Mouse (Mus musculus): ENCODE measurements around the gene Ptprn2. TPM values are rescaled to one million over a fixed set of nuclear protein-coding genes. Genes with fewer than 3 reads are reported as not detected.

Ptprn2 gene
- polyA plus RNA-seq, 1 experiment: 0.40 TPM

- Histone ChIP-seq H3K27me3 (ENCODE audit: control insufficient read depth, insufficient read depth, low read length) (no peaks in the 10 kb centered on the region), H3K27ac (ENCODE audit: control insufficient read depth, insufficient read depth, low read depth, low read length) (no peak overlapping the region), H3K4me1 (ENCODE audit: control insufficient read depth, insufficient read depth, low read length) (no peaks in the 10 kb centered on the region), H3K4me3 (ENCODE audit: control insufficient read depth, low read depth, low read length) (no peak overlapping the region), H3K36me3 (ENCODE audit: control insufficient read depth, insufficient read depth, low read length) (no peaks in the 10 kb centered on the region)
- TF ChIP-seq CTCF (IDR thresholded peaks at IDR 0.05; ENCODE audit: control insufficient read depth, insufficient read depth, insufficient replicate concordance, low read depth, low read length) (no peak), POLR2A (IDR thresholded peaks at IDR 0.05; ENCODE audit: control insufficient read depth, low read depth, low read length) (no peak)
Measured at GRCm38 (mm10) chr12:117041409-117041808, 555.9 kb downstream of the Ptprn2 start.

DNA sequence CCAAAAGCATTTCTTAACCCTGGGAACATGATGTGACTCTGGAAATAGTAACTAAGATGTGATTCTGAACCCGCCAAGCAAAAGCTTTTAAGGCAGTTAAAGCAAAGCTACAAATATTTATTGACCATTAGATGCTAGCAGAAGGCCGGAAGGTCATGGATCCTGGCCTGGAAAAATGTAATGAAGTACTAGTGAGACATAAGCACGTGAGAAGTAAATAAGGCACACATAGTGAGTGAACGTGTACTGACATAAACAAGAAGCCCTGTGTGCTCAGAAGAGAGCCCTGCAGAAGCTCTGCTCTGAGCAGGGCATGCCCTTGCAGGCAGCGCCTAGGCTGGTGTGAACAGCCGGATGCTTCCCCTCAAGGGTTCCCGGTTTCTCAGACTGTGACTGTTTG is 557.2 kb downstream of the Ptprn2 start:
- Histone ChIP-seq H3K36me3 (ENCODE audit: control insufficient read depth, insufficient read depth, low read length) (no peaks in the 10 kb centered on the region), H3K27ac (ENCODE audit: control insufficient read depth, insufficient read depth, low read depth, low read length) (no peak overlapping the region), H3K4me1 (ENCODE audit: control insufficient read depth, insufficient read depth, low read length) (no peaks in the 10 kb centered on the region), H3K4me3 (ENCODE audit: control insufficient read depth, low read depth, low read length) (no peak overlapping the region), H3K27me3 (ENCODE audit: control insufficient read depth, insufficient read depth, low read length) (no peaks in the 10 kb centered on the region)
- TF ChIP-seq CTCF (IDR thresholded peaks at IDR 0.05; ENCODE audit: control insufficient read depth, insufficient read depth, insufficient replicate concordance, low read depth, low read length) (no peak), POLR2A (IDR thresholded peaks at IDR 0.05; ENCODE audit: control insufficient read depth, low read depth, low read length) (no peak)

DNA sequence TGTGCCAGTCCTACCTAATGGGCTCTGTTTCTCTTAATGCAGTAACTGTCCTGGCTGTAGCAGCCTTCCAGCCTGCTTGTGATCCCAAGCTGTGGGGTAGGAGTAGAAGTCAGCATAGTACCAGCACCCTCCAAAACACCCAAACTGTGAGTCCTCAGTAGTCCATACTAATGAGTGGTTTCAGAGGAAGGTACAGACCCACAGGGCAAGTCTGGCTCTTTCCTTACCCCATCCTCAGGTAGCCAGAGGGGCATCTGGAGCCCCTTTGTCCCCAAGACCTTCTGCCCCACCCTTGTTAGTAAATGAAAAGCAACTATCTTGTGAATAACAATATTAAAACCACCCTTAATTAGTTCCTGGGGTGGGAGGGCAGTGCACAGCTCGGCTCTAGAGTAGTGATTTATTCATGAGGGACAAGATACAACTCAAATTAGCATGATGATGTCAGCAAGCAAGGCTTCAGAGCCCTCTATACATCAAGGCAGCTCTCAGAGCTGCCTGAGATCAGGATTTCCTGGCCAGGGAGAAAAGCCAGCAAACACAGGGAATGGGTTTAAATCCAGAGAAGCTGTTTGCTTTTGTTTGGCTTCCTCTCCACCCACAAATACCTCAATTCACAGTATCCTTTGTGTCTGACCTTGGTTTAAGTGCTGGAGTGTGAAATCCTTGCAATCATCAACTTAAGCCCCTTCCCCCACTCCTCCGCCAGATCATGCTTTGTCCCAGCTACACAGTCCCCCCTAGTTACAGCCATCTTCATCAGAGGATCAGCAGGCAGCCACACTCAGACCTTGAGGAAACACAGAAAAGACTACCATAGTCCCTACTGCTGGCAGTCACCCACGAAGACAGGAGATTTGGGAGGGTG is 562.1 kb downstream of the Ptprn2 start:
- H3K4me3 ChIP-seq (ENCODE audit: control insufficient read depth, low read depth, low read length): no peak overlapping the region
- no peaks in the 10 kb centered on the region for H3K36me3 ChIP-seq (ENCODE audit: control insufficient read depth, insufficient read depth, low read length)
- H3K4me1 ChIP-seq (ENCODE audit: control insufficient read depth, insufficient read depth, low read length): no peaks in the 10 kb centered on the region
- H3K27me3 ChIP-seq (ENCODE audit: control insufficient read depth, insufficient read depth, low read length): no peaks in the 10 kb centered on the region
- TF ChIP-seq CTCF (IDR thresholded peaks at IDR 0.05; ENCODE audit: control insufficient read depth, insufficient read depth, insufficient replicate concordance, low read depth, low read length) (no peak), POLR2A (IDR thresholded peaks at IDR 0.05; ENCODE audit: control insufficient read depth, low read depth, low read length) (no peak)
- no peak overlapping the region for H3K27ac ChIP-seq (ENCODE audit: control insufficient read depth, insufficient read depth, low read depth, low read length)

GRCm38 (mm10) chr12:117049829-117050228 is 564.3 kb downstream of the Ptprn2 start:
- no peak overlapping the region for H3K4me3 ChIP-seq (ENCODE audit: control insufficient read depth, low read depth, low read length)
- no peaks in the 10 kb centered on the region for H3K27me3 ChIP-seq (ENCODE audit: control insufficient read depth, insufficient read depth, low read length)
- H3K27ac ChIP-seq (ENCODE audit: control insufficient read depth, insufficient read depth, low read depth, low read length): no peak overlapping the region
- no peaks in the 10 kb centered on the region for H3K36me3 ChIP-seq (ENCODE audit: control insufficient read depth, insufficient read depth, low read length)
- no peaks in the 10 kb centered on the region for H3K4me1 ChIP-seq (ENCODE audit: control insufficient read depth, insufficient read depth, low read length)
- TF ChIP-seq POLR2A (IDR thresholded peaks at IDR 0.05; ENCODE audit: control insufficient read depth, low read depth, low read length) (no peak), CTCF (IDR thresholded peaks at IDR 0.05; ENCODE audit: control insufficient read depth, insufficient read depth, insufficient replicate concordance, low read depth, low read length) (no peak)

DNA sequence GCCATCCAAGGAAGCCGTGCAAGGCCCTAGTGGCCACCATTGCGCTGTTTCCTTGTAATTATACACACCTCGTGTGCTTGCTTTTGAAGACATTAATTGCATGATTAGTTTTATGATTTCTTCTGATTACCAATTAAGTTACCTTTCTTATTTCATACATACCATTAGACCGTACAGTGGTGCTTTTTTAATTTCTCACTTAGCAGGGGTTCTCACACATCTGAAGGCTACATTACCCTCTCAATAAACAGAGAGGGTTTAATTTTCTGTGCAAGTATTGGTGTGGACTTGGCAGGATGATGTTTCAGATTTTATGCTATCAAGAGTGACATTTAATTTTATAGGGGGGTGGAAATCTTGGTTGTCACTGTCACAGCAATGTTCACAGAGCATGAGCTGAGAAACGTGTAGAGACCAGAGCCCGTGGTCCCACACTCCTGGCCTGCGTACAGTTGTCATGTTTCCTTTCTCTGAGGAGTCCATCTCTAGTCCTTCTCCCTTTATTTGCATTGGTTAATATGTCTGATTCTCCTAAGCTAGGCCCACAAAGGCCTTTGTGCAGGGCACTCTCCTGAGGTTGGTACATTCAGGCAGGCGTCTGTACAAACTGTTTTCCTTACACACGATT is 567.8 kb downstream of the Ptprn2 start:
- H3K36me3 ChIP-seq (ENCODE audit: control insufficient read depth, insufficient read depth, low read length): no peaks in the 10 kb centered on the region
- no peak overlapping the region for H3K4me3 ChIP-seq (ENCODE audit: control insufficient read depth, low read depth, low read length)
- H3K27ac ChIP-seq (ENCODE audit: control insufficient read depth, insufficient read depth, low read depth, low read length): no peak overlapping the region
- TF ChIP-seq CTCF (IDR thresholded peaks at IDR 0.05; ENCODE audit: control insufficient read depth, insufficient read depth, insufficient replicate concordance, low read depth, low read length) (no peak), POLR2A (IDR thresholded peaks at IDR 0.05; ENCODE audit: control insufficient read depth, low read depth, low read length) (no peak)
- no peaks in the 10 kb centered on the region for H3K4me1 ChIP-seq (ENCODE audit: control insufficient read depth, insufficient read depth, low read length)
- no peaks in the 10 kb centered on the region for H3K27me3 ChIP-seq (ENCODE audit: control insufficient read depth, insufficient read depth, low read length)

DNA sequence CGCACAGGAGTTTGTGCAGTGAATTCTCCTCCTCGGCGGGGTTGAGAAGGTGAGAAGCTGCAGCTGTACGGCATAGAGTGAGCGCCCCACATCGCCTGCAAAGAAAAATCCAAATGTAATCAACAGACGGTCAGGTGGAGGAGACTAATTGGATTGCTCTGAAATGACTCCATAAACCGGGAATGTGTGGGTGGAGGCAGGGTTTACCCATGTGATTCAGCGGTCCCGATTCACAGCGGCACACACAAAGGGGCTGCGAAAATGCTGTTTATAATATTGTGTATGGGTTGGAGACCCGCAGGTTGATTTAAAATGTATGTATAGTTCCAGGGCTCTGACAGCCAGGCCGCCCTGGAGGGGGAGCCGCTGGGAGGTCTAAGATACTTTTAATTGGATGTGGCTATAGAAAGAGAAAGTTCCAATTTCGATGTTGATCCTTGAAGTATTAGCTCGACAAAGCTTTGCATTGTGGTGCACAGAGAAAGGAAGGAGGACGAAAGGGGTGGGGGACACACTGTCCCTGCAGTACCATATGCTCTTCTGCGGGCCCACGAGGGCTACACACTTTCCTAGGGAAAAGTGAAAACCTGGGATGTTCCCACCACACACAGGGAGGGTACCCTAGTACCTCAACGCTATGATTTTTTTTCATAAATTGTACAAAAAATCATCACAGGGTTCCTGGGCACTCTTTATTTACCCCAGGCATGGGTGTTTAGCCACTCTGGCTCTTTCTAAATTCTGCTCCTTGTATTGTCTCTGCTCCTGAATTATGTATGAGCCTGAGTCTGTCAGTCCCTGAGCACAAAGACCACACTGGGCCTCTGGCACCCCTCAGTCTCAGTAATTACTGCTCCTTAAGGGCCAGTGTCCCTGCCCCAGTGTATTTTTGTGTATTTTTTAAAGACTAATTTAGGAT is 568.6 kb downstream of the Ptprn2 start:
- Histone ChIP-seq H3K36me3 (ENCODE audit: control insufficient read depth, insufficient read depth, low read length) (no peaks in the 10 kb centered on the region), H3K27ac (ENCODE audit: control insufficient read depth, insufficient read depth, low read depth, low read length) (no peak overlapping the region), H3K27me3 (ENCODE audit: control insufficient read depth, insufficient read depth, low read length) (no peaks in the 10 kb centered on the region), H3K4me1 (ENCODE audit: control insufficient read depth, insufficient read depth, low read length) (no peaks in the 10 kb centered on the region), H3K4me3 (ENCODE audit: control insufficient read depth, low read depth, low read length) (no peak overlapping the region)
- TF ChIP-seq POLR2A (IDR thresholded peaks at IDR 0.05; ENCODE audit: control insufficient read depth, low read depth, low read length) (no peak), CTCF (IDR thresholded peaks at IDR 0.05; ENCODE audit: control insufficient read depth, insufficient read depth, insufficient replicate concordance, low read depth, low read length) (no peak)
